Mouse (Mus musculus): ENCODE results near the gene Zkscan3. TPM values are rescaled to one million over a fixed set of nuclear protein-coding genes. Genes with fewer than 3 reads are reported as not detected.
"Not testable (repeated sequence)": the region's sequence is repeated elsewhere in the genome, so short reads cannot be mapped to it uniquely, and the experiment has no call there.

Zkscan3 gene
- polyA plus RNA-seq, 1 experiment, result 11.7 TPM

DNA sequence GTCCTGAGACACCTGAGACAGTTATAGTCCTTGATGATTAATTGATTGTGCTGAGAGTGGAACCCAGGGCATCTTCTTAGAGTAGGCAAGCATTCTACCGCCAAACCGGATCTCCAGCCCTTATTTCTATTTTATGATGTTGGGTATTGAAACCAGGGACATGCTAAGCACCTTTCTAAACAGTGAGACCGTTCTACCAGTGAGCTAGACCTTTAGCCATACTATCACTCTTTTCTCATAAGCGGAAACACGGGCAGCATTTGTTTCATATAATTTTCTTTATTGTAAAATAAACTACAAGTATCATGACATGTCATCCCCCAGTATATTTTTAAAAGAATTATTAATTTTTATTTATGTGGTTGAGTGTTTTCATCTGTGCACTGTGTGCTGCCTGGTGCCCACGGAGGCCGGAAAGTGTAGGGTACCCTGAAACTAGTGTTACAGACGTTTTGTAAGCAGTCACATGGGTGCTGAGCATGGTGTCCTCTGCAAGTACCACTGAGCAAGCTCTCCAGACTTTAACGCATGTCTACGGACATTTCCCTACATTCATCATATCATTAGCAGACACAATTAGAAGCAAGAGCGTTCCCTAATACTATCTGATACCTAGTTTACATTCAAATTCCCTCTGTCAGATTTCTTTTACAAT is 6.4 kb upstream of the Zkscan3 start:
- peak overlapping the region; percentile 18; the same call in 1 of the 2 replicates for H3K27ac ChIP-seq (ENCODE audit: insufficient read depth, low read depth, low read length)
- TF ChIP-seq CTCF (IDR thresholded peaks at IDR 0.05; ENCODE audit: extremely low read depth, insufficient read length, insufficient replicate concordance, low read depth, low read length), result no peak
- TF ChIP-seq POLR2A (IDR thresholded peaks at IDR 0.05; ENCODE audit: low read depth, low read length), result no peak
- peak overlapping the region; percentile 67 for H3K4me3 ChIP-seq (ENCODE audit: low read depth, low read length)
- no peaks in the 10 kb centered on the region; the same call in 1 of the 2 replicates for H3K4me1 ChIP-seq (ENCODE audit: control insufficient read depth, insufficient read depth, insufficient read length, low read length)
- no peaks in the 10 kb centered on the region for H3K36me3 ChIP-seq (ENCODE audit: control insufficient read depth, insufficient read depth, low read length)
- WGBS, result 59% methylated on average over 11 of the region's 11 CpGs
- no peaks in the 10 kb centered on the region for H3K27me3 ChIP-seq (ENCODE audit: control insufficient read depth, insufficient read depth, low read length)

- no peaks in the 10 kb centered on the region; the same call in 1 of the 2 replicates for H3K4me1 ChIP-seq (ENCODE audit: control insufficient read depth, insufficient read depth, insufficient read length, low read length)
- no peaks in the 10 kb centered on the region for H3K27me3 ChIP-seq (ENCODE audit: control insufficient read depth, insufficient read depth, low read length)
- peak overlapping the region; percentile 47 for H3K27ac ChIP-seq (ENCODE audit: insufficient read depth, low read depth, low read length)
- peak overlapping the region; percentile 67 for H3K4me3 ChIP-seq (ENCODE audit: low read depth, low read length)
- TF ChIP-seq CTCF (IDR thresholded peaks at IDR 0.05; ENCODE audit: extremely low read depth, insufficient read length, insufficient replicate concordance, low read depth, low read length), result no peak
- TF ChIP-seq POLR2A (IDR thresholded peaks at IDR 0.05; ENCODE audit: low read depth, low read length), result no peak
- no peaks in the 10 kb centered on the region for H3K36me3 ChIP-seq (ENCODE audit: control insufficient read depth, insufficient read depth, low read length)
- WGBS, result 2% methylated on average over 27 of the region's 27 CpGs
Measured at GRCm38 (mm10) chr13:21407969-21408804, 5.6 kb upstream of the Zkscan3 start.

DNA sequence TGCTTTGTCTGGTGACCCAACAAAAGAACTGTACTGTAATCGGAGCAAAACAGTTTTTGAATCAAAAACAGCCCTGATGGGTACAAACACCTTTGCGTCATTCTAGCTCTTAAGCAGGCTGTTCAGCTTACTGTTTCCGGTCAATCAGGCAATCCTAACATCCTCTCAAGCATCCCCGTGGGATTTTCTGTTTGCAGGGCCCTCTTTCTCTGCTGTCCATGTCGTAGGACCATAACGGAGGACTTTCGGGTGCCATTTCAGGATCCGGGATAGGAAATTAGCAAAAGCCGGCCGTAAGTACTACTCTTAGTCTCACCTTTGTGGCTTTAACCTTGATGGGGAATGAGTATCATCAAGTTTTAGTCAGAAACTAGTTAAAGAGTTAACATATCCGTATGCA is 4.8 kb upstream of the Zkscan3 start:
- no peak for TF ChIP-seq POLR2A (IDR thresholded peaks at IDR 0.05; ENCODE audit: low read depth, low read length)
- TF ChIP-seq CTCF (IDR thresholded peaks at IDR 0.05; ENCODE audit: extremely low read depth, insufficient read length, insufficient replicate concordance, low read depth, low read length), result no peak
- Histone ChIP-seq H3K27me3 (ENCODE audit: control insufficient read depth, insufficient read depth, low read length) (no peaks in the 10 kb centered on the region), H3K36me3 (ENCODE audit: control insufficient read depth, insufficient read depth, low read length) (no peaks in the 10 kb centered on the region), H3K4me1 (ENCODE audit: control insufficient read depth, insufficient read depth, insufficient read length, low read length) (peaks cover 2% of the 10 kb centered on the region), H3K27ac (ENCODE audit: insufficient read depth, low read depth, low read length) (no peak overlapping the region), H3K4me3 (ENCODE audit: low read depth, low read length) (no peak overlapping the region)
- 77% methylated on average over 11 of the region's 11 CpGs for WGBS

GRCm38 (mm10) chr13:21402848-21403247 is 293 bp upstream of the Zkscan3 start:
- 0% methylated on average over 2 of the region's 2 CpGs for WGBS
- Histone ChIP-seq H3K36me3 (ENCODE audit: control insufficient read depth, insufficient read depth, low read length) (peaks cover 8% of the 10 kb centered on the region), H3K4me3 (ENCODE audit: low read depth, low read length) (peak overlapping the region; percentile 97), H3K4me1 (ENCODE audit: control insufficient read depth, insufficient read depth, insufficient read length, low read length) (peaks cover 5% of the 10 kb centered on the region), H3K27ac (ENCODE audit: insufficient read depth, low read depth, low read length) (no peak overlapping the region), H3K27me3 (ENCODE audit: control insufficient read depth, insufficient read depth, low read length) (no peaks in the 10 kb centered on the region)
- TF ChIP-seq POLR2A (IDR thresholded peaks at IDR 0.05; ENCODE audit: low read depth, low read length) (no peak), CTCF (IDR thresholded peaks at IDR 0.05; ENCODE audit: extremely low read depth, insufficient read length, insufficient replicate concordance, low read depth, low read length) (no peak)

DNA sequence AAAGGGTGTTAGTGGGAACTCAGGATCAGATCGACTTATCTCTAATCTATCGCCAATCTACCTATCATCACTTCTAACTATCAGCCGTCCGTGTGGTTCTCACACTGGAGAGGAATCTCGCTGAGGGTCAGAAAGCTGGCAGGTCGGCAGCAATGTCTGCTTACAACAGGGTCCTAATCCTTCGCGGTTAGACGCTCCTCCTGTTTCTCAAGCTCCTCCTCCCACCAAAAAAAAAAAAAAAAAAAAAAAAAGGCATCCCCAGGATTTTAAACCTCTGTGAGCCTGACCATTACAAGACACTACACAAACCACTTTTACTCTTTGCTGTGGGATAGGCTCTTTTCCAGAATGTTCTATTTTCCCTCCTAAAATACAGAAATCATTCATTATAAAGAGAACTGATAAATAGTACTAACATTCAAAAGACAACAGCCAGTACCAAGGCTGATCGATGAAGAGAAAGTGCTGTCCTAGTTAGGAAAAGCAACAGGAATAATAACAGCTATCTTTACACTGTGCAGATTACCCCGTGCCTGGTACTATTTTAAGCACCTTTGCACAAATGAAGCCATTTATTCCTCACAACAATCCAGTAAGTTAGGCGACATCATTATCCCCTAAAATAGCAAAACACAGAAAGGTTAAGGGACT is 794 bp downstream of the Zkscan3 start:
- TF ChIP-seq POLR2A (IDR thresholded peaks at IDR 0.05; ENCODE audit: low read depth, low read length) (no peak), CTCF (IDR thresholded peaks at IDR 0.05; ENCODE audit: extremely low read depth, insufficient read length, insufficient replicate concordance, low read depth, low read length) (no peak)
- no peaks in the 10 kb centered on the region for H3K27me3 ChIP-seq (ENCODE audit: control insufficient read depth, insufficient read depth, low read length)
- peaks cover 8% of the 10 kb centered on the region for H3K36me3 ChIP-seq (ENCODE audit: control insufficient read depth, insufficient read depth, low read length)
- 9% methylated on average over 12 of the region's 12 CpGs for WGBS
- peak overlapping the region; percentile 97 for H3K4me3 ChIP-seq (ENCODE audit: low read depth, low read length)
- H3K27ac ChIP-seq (ENCODE audit: insufficient read depth, low read depth, low read length), result peak overlapping the region; percentile 15; the same call in 1 of the 2 replicates
- H3K4me1 ChIP-seq (ENCODE audit: control insufficient read depth, insufficient read depth, insufficient read length, low read length), result peaks cover 5% of the 10 kb centered on the region

DNA sequence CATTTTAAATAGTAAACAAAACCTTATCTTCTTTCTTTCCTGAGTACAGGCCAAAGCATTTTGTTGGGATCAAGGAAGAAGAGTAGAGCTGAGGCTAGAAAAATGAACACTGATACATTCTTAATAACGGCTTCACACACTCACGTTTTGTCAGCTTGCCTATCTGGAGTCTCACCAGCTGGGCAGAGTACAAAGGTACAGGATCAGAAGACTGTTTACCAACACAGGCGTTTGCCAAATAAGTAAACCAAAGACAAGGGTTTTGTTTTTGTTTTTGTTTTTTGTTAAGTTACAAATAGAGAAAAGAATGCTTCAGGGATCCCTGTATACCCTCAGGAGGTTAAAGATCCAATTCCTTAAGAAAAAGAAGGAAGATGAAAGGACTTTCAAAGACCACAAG is 1.4 kb downstream of the Zkscan3 start:
- Histone ChIP-seq H3K4me1 (ENCODE audit: control insufficient read depth, insufficient read depth, insufficient read length, low read length) (peaks cover 5% of the 10 kb centered on the region), H3K36me3 (ENCODE audit: control insufficient read depth, insufficient read depth, low read length) (peaks cover 10% of the 10 kb centered on the region), H3K27ac (ENCODE audit: insufficient read depth, low read depth, low read length) (0 out of 2 replicates have a peak overlapping the region, but pooled peaks have one; percentile 15), H3K4me3 (ENCODE audit: low read depth, low read length) (no peak overlapping the region), H3K27me3 (ENCODE audit: control insufficient read depth, insufficient read depth, low read length) (no peaks in the 10 kb centered on the region)
- TF ChIP-seq CTCF (IDR thresholded peaks at IDR 0.05; ENCODE audit: extremely low read depth, insufficient read length, insufficient replicate concordance, low read depth, low read length), result no peak
- 26% methylated on average over 3 of the region's 3 CpGs for WGBS

DNA sequence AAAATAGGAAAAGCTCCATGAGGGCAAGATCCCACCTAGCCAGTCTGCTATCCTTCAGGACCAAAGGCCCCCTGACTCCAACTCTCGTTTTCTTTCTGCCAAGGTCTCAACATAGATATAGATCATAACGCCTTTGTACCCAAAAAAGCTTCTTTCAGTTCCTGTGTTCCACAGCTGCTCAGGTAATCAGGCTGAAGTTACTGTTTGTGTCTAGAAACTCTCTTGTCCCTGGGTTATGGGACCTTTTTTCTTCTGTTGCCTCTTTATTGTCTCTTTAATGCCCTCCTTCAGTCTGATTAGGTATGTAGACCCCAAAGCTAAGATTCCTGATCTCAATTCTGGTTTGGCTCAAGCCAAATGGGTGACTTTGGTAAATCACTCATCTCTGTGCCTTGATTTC is 5.1 kb downstream of the Zkscan3 start:
- no peak overlapping the region for H3K4me3 ChIP-seq (ENCODE audit: low read depth, low read length)
- no peak overlapping the region for H3K27ac ChIP-seq (ENCODE audit: insufficient read depth, low read depth, low read length)
- peaks cover 31% of the 10 kb centered on the region for H3K36me3 ChIP-seq (ENCODE audit: control insufficient read depth, insufficient read depth, low read length)
- TF ChIP-seq CTCF (IDR thresholded peaks at IDR 0.05; ENCODE audit: extremely low read depth, insufficient read length, insufficient replicate concordance, low read depth, low read length), result no peak
- TF ChIP-seq POLR2A (IDR thresholded peaks at IDR 0.05; ENCODE audit: low read depth, low read length), result no peak
- H3K4me1 ChIP-seq (ENCODE audit: control insufficient read depth, insufficient read depth, insufficient read length, low read length), result peaks cover 4% of the 10 kb centered on the region; the same call in 1 of the 2 replicates
- whole genome bisulfite sequencing, result 81% methylated on average over 2 of the region's 2 CpGs
- no peaks in the 10 kb centered on the region for H3K27me3 ChIP-seq (ENCODE audit: control insufficient read depth, insufficient read depth, low read length)

- H3K4me1 ChIP-seq (ENCODE audit: control insufficient read depth, insufficient read depth, insufficient read length, low read length); H3K27me3 ChIP-seq (ENCODE audit: control insufficient read depth, insufficient read depth, low read length); H3K4me3 ChIP-seq (ENCODE audit: low read depth, low read length); H3K27ac ChIP-seq (ENCODE audit: insufficient read depth, low read depth, low read length): not testable (repeated sequence)
- peaks cover 42% of the 10 kb centered on the region for H3K36me3 ChIP-seq (ENCODE audit: control insufficient read depth, insufficient read depth, low read length)
- WGBS, result 95% methylated on average over 18 of the region's 18 CpGs
Measured at GRCm38 (mm10) chr13:21396048-21396447, 6.5 kb downstream of the Zkscan3 start.

Data from small intestine, adult 2 months (tissue).